Mouse (Mus musculus) heart, adult 2 months (tissue): ENCODE measurements around the gene Iah1. TPM values are rescaled to one million over a fixed set of nuclear protein-coding genes. Genes with fewer than 3 reads are reported as not detected.
A peak's percentile ranks its signal among the peaks of the same experiment; 100 is the strongest.

Experiments used
- DNase-seq, 2 experiments: peaks; one replicate each; pipeline ENCODE4 v3.0.0; 2021
- H3K27ac ChIP-seq: fragments of 200-600 bp; 2 replicates; pipeline ENCODE4 v1.8.1; 2022
- H3K27me3 ChIP-seq: fragments of 200-500 bp; 2 replicates; pipeline ENCODE4 v1.6.1; 2012; ENCODE audit warnings: mild to moderate bottlenecking, low read length, inconsistent platforms, mixed read lengths; ENCODE audit not compliant: control insufficient read depth, insufficient read depth
- H3K36me3 ChIP-seq: fragments of 200-500 bp; 2 replicates; pipeline ENCODE4 v1.6.1; 2012; ENCODE audit warnings: low read length, inconsistent platforms; ENCODE audit not compliant: control insufficient read depth, insufficient read depth
- H3K4me1 ChIP-seq: fragments of 200-500 bp; 2 replicates; pipeline ENCODE4 v1.6.1; 2011; ENCODE audit warnings: low read length; ENCODE audit not compliant: control insufficient read depth, insufficient read depth
- H3K4me3 ChIP-seq: fragments of 200-600 bp; 2 replicates; pipeline ENCODE4 v1.8.1; 2022
- H3K79me2 ChIP-seq: fragments of 200-500 bp; replicated peaks from 2 replicates; pipeline ENCODE4 v1.6.1; 2012; ENCODE audit warnings: mild to moderate bottlenecking, inconsistent platforms, low read length, moderate library complexity, mixed read lengths; ENCODE audit not compliant: control insufficient read depth, insufficient read depth
- H3K9ac ChIP-seq: fragments of 200-500 bp; 2 replicates; pipeline ENCODE4 v1.6.1; 2012; ENCODE audit warnings: low read depth, mild to moderate bottlenecking, control low read depth, inconsistent platforms, low read length, mixed read lengths
- CTCF ChIP-seq: fragments of 200-600 bp; IDR thresholded peaks from 2 replicates; pipeline ENCODE4 v1.8.1; 2022; ENCODE audit warnings: antibody characterized with exemption, mild to moderate bottlenecking, moderate library complexity
- EP300 ChIP-seq: fragments of 200-500 bp; IDR thresholded peaks from 2 replicates; pipeline ENCODE4 v1.6.1; 2011; ENCODE audit warnings: low read depth, low read length, control low read depth; ENCODE audit not compliant: insufficient read depth
- POLR2A ChIP-seq: fragments of 200-500 bp; IDR thresholded peaks from 2 replicates; pipeline ENCODE4 v1.6.1; 2011; ENCODE audit warnings: mild to moderate bottlenecking, low read depth, low read length, control low read depth; ENCODE audit not compliant: insufficient read depth
- WGBS: fragments of 180-500 bp; shearing (Covaris S2); methylation state at CpG from one replicate; pipeline ENCODE4 v1.1.7; 2018; 5-methylcytosine and 5-hydroxymethylcytosine counted together
- intact Hi-C: fragments of 180-260 bp; cut with DNase I; formaldehyde crosslinking; loops from one replicate; pipeline ENCODE4 v1.15.1; 2025
- polyA plus RNA-seq: library from polyadenylated mRNA; depleted of rRNA; stranded (reverse); fragments of >200 nt; gene quantifications from 2 replicates; pipeline ENCODE4 v1.2.3, GENCODE M21; 2012; rRNA removed
- total RNA-seq, 2 experiments: library from RNA; stranded (reverse); gene quantifications; 2 replicates each; pipeline ENCODE4 v1.2.3; 2021

Iah1 gene
- total and polyA plus RNA-seq, 3 experiments: 12.6 to 28.4 (median 13.5) TPM

DNA sequence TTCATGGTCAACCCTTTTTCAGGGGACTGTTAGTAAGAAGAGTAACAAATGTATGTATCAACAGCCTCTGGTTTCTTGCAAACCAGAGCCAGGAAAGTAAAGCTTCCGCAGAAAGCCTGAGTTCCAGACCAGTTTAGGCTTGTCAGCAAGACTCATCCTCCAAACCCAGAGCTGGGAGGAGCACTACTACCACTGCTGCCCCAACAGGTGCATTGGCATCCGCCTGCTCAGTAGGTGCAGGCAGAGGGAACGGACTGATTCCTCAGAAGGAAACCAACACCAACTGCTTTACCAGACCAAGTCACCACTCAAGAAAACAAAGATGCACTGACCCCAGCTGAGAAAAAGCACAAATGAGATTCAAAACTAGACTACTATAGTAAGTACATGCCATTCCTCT lies 47.0 kb downstream of the Iah1 start:
- Histone ChIP-seq H3K79me2 (peaks cover 3% of the 10 kb centered on the region; the same call in 1 of the 2 replicates), H3K27me3 (no peaks in the 10 kb centered on the region), H3K9ac (no peak overlapping the region), H3K4me3 (no peak overlapping the region), H3K4me1 (peaks cover 6% of the 10 kb centered on the region), H3K36me3 (peaks cover 10% of the 10 kb centered on the region), H3K27ac (peak overlapping the region; percentile 49)
- no peak for DNase-seq
- intact Hi-C loops: no loop called here
- WGBS: 87% methylated on average over 3 of the region's 3 CpGs
- TF ChIP-seq CTCF: no peak
- no peak for TF ChIP-seq POLR2A
- TF ChIP-seq EP300: no peak

DNA sequence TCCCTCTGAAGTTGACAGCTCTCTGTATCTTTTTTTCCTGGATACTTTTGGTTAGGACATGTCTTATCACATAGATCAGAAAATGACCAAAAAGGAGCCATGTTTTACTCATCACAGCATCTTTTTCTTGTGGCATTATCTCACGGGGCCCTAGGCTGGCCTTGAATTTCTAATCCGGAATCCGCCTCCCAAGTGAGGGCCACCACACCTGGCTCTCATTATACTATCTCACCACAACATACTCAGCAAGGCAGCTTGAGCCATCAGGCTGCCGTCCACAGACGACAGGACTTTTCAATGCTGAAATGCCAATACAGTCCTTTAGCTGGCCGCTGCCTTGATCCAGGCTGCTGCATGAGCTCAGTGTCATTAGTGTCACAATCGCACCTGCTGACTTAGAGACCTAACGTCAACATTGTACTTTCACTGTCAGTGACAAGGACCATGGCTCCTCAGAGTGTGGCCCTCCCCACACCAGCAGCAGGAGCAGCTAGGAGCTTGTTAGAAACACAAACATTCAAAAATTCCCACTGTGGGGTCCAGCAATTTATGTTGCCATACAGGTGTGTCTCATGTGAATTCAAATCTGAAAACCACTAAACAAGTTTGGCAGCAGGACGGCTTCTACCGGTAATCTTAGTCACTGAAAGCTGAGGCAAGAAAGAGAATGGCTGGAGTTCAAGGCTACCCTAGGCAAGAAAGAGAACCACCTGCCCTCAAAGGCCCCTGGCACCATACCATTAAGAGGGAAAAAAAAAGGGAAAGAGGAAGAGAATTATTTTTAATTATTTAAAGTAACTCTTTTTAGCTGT lies 48.6 kb downstream of the Iah1 start:
- peaks cover 6% of the 10 kb centered on the region; the same call in 1 of the 2 replicates for H3K79me2 ChIP-seq
- H3K4me3 ChIP-seq: no peak overlapping the region
- H3K36me3 ChIP-seq: peaks cover 12% of the 10 kb centered on the region
- no peak overlapping the region for H3K27ac ChIP-seq
- H3K4me1 ChIP-seq: peaks cover 11% of the 10 kb centered on the region
- H3K27me3 ChIP-seq: no peaks in the 10 kb centered on the region
- whole genome bisulfite sequencing: 76% methylated on average over 10 of the region's 10 CpGs
- no peak overlapping the region for H3K9ac ChIP-seq
- intact Hi-C loops: no loop called here
- TF ChIP-seq EP300 (no peak), POLR2A (no peak)
- DNase-seq: no peak

DNA sequence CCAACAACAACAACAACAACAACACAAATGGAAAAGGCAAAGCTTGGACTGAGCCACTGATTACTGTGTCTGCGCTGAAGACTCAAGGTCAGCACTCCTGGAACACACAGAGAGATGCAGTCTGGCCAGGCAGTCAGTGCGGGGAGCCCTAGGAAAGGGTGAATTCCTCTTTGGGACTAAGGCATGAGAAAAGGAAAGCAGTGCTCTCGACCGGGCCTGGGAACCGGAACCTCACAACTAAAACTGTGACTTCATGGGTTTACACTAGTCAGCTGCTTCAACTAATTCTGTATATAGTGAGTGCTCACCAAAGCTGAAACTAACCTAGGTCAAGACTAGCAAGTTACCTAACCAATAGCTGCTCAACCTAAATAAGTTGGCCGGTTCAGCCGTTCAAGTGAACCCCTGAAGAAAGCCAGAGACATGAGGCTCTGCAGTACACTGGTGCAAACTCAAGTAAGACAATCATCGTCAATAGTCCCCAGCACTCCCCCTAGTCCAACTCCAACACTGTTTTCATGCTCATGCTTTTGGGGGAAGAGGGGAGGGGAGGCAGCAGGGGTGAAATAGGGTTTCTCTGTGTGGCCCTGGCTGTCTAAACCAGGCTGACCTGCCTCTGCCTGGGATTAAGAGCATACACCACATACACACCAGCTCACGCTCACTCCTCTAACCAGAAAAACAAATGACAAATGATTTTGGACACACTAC lies 52.3 kb downstream of the Iah1 start:
- TF ChIP-seq POLR2A: no peak
- no peak for TF ChIP-seq EP300
- TF ChIP-seq CTCF: no peak
- intact Hi-C loops: no loop called here
- WGBS: 68% methylated on average over 9 of the region's 9 CpGs
- H3K4me1 ChIP-seq: peaks cover 8% of the 10 kb centered on the region
- peaks cover 17% of the 10 kb centered on the region for H3K36me3 ChIP-seq
- H3K79me2 ChIP-seq: peaks cover 7% of the 10 kb centered on the region; the same call in 1 of the 2 replicates
- no peaks in the 10 kb centered on the region for H3K27me3 ChIP-seq
- DNase-seq: peak; percentile 29
- H3K4me3 ChIP-seq: no peak overlapping the region
- H3K27ac ChIP-seq: peak overlapping the region; percentile 69
- H3K9ac ChIP-seq: peak overlapping the region; percentile 20; the same call in 1 of the 2 replicates

DNA sequence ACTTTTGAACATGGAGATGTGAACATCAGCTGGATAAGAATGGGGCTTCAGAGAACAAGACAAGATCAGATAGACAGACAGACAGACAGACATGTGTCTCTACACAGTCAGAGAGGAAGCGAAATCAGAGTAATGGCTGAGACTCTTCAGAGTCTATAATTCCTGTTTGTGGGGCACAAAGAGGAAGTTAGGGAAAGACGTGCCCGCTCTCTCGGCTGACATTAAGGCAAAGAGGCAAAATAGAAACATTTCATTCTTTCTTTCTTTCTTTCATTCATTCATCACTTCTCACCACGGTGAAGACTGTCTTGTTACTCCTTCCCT lies 52.9 kb downstream of the Iah1 start:
- 94% methylated on average over 5 of the region's 5 CpGs for WGBS
- peaks cover 17% of the 10 kb centered on the region for H3K36me3 ChIP-seq
- no peak overlapping the region for H3K4me3 ChIP-seq
- H3K27ac ChIP-seq: peak overlapping the region; percentile 69
- no peak for TF ChIP-seq CTCF
- no peak for TF ChIP-seq POLR2A
- TF ChIP-seq EP300: no peak
- H3K27me3 ChIP-seq: no peaks in the 10 kb centered on the region
- peaks cover 7% of the 10 kb centered on the region; the same call in 1 of the 2 replicates for H3K79me2 ChIP-seq
- no peak for DNase-seq
- peaks cover 8% of the 10 kb centered on the region for H3K4me1 ChIP-seq
- H3K9ac ChIP-seq: no peak overlapping the region
- intact Hi-C loops: no loop called here

DNA sequence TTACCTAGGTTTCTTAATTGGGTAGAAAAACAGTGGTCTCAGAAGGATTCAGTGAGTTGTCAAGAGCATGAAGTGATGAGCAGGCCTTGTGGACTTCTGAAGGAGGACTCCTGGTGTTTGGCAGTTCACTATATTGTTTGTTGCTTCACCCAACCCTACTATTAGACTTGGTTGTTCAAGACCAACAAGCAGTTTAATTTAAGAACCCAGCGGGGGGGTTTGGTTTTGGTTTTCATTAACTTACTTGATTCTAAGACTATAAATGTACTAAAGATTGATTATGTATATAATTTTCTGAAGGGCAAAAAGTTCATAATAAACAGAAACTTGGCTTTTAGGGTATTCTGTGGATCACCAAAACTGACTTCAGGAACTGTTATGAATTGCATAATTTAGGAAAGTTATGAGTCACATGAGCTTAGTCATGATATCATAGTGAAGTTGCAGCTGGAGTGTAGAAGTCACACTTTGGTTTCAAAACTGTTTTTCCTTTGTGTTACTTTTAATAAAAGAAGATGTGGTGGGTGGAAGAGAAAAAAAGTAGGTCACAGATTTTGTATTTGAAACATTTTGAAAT lies 53.9 kb downstream of the Iah1 start:
- no peak overlapping the region for H3K4me3 ChIP-seq
- H3K36me3 ChIP-seq: peaks cover 18% of the 10 kb centered on the region
- no peaks in the 10 kb centered on the region for H3K27me3 ChIP-seq
- 98% methylated on average over 1 of the region's 1 CpGs for WGBS
- no peak for DNase-seq
- TF ChIP-seq EP300: no peak
- TF ChIP-seq POLR2A: no peak
- no peak for TF ChIP-seq CTCF
- peak overlapping the region; percentile 58 for H3K27ac ChIP-seq
- intact Hi-C loops: loop anchor here (5.0 kb wide), 1 partner anchor 92 kb away; no protein-coding TSS in a partner anchor
- H3K9ac ChIP-seq: no peak overlapping the region
- H3K4me1 ChIP-seq: peaks cover 7% of the 10 kb centered on the region
- peaks cover 7% of the 10 kb centered on the region; the same call in 1 of the 2 replicates for H3K79me2 ChIP-seq

DNA sequence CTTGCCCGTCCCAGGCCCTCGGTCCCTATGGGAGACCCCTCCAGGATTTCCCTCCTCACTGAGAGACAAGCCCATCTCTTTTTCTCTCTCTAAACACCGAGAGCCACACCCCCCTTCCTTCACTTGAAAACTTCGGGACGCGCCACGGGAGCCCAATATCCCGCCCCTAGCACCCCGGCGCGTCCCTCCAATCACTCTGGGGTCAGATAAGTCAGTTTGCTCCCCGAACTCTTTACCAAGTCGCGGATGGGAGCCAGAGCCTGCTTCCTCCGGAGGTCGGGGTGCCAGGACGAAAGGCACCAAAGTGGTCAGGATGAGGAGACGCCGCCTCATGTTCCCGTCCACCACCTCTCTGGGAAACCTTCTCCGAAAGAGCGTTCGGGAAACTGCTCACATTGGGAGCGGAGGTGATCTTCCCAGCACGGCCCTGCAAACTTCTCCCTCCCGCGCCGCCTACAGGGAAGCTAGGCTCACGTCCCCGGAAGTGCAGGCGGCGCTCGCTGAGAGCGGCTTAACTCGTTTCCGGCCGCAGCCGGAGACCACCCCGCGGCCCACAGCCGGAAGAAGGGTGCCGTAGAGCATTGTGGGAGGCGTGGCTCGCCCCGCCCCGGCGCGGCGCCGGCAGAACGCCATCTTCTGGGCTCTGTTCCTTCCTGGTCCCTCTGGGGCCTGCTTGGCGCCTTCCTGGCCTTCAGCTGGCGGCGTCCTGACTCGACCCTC lies 57.1 kb downstream of the Iah1 start, which contains the start of gene Adam17:
Adam17 (minus strand) TSS at position 533 of the 720 bp plus-strand sequence.
- Histone ChIP-seq H3K27me3 (no peaks in the 10 kb centered on the region), H3K27ac (peak within 1 kb of the TSS; percentile 100), H3K79me2 (peaks cover 4% of the 10 kb centered on the region; the same call in 1 of the 2 replicates), H3K4me1 (peaks cover 5% of the 10 kb centered on the region), H3K36me3 (peaks cover 12% of the 10 kb centered on the region), H3K9ac (peak within 1 kb of the TSS; percentile 89), H3K4me3 (peak within 1 kb of the TSS; percentile 79)
- peak; percentile 98 to 99 for DNase-seq
- peak; percentile 82 for TF ChIP-seq CTCF
- peak; percentile 73; the same call in 1 of the 2 replicates for TF ChIP-seq EP300
- peak; percentile 93 for TF ChIP-seq POLR2A
- under 1% methylated on average over 55 of the region's 55 CpGs for WGBS
- intact Hi-C loops: loop anchor here (1.0 to 5.0 kb wide), 3 partner anchors 44 to 89 kb away; partner anchors contain the start of genes Itgb1bp1 and Ywhaq

Other genes starting within 250 kb of the Iah1 start
- gene Cpsf3, start 31.0 kb upstream of the Iah1 start, total RNA-seq: 10 to 100 TPM; 32.5 to 39.0 TPM
- 19.3 and 30.8 TPM in 2 replicates for gene Cpsf3, start 31.0 kb upstream of the Iah1 start, polyA plus RNA-seq
- 10 to 100 TPM; 42.4 to 50.6 TPM for gene Itgb1bp1, start 30.1 kb upstream of the Iah1 start, total RNA-seq
- gene Itgb1bp1, start 30.1 kb upstream of the Iah1 start, polyA plus RNA-seq: 15.2 and 26.8 TPM in 2 replicates
- 10 to 100 TPM; 39.2 to 43.8 TPM for gene Adam17, start 57.2 kb downstream of the Iah1 start, total RNA-seq
- 27.9 and 81.6 TPM in 2 replicates for gene Adam17, start 57.2 kb downstream of the Iah1 start, polyA plus RNA-seq
- gene Ywhaq, start 101.2 kb downstream of the Iah1 start, total RNA-seq: 10 to 100 TPM; 65.8 to 74.6 TPM
- gene Ywhaq, start 101.2 kb downstream of the Iah1 start, polyA plus RNA-seq: 27.7 and 43.2 TPM in 2 replicates